12 mouse cellular contexts compared by ENCODE assay signal in the genomic region with DNA sequence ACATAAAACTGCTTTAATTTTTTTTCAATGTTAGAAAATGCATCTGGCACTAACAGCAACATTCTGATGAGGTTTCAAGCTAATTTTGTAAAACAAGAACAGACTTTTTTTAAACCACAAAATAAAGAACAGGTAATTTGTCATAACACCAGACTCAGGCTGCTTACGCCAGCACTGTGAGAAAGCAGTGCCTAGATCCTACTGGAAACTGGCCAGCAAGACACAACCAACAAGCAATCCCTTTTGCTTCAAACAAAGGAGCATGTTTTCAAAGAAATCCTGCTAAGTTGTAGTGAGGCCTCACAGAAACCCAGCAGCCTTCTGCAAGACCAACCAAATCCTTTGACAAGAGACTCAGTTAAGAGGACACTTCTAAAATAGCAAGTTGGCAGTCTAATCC.
A peak's percentile ranks its signal among the peaks of the same experiment; 100 is the strongest.
DNase-seq lines count a peak whose midpoint lies in the region; ATAC-seq and TF ChIP-seq lines count a peak whose summit lies in the region.
"Had no signal": no experiment of that assay in that cellular context is flagged by ENCODE, and none has a peak within 500 bp of the region (broad histone marks: within the 10 kb centered on the region; RNA-seq: fewer than 3 reads in every experiment).

No protein-coding gene starts in this region.

- H3K4me3 ChIP-seq in embryonic facial prominence, embryonic 13.5 days: no peak overlapping the region
- no peak overlapping the region for H3K4me3 ChIP-seq in embryonic facial prominence, embryonic 10.5 days
- no peak overlapping the region for H3K4me3 ChIP-seq in hindbrain, embryonic 15.5 days
- H3K4me3 ChIP-seq in hindbrain, embryonic 14.5 days (replicated peaks; ENCODE audit: low read length): no peak overlapping the region
- no peak overlapping the region for H3K4me3 ChIP-seq in midbrain, embryonic 14.5 days (replicated peaks; ENCODE audit: low read depth, low read length)
- H3K4me3 ChIP-seq in midbrain, embryonic 10.5 days: no peak overlapping the region
- H3K4me3 ChIP-seq in midbrain, postnatal 0 days (ENCODE audit: low read depth, low read length): no peak overlapping the region
- H3K4me3 ChIP-seq: liver, embryonic 15.5 days had no signal

- H3K27me3 ChIP-seq in embryonic facial prominence, embryonic 13.5 days: no peaks in the 10 kb centered on the region
- H3K27me3 ChIP-seq in embryonic facial prominence, embryonic 10.5 days (replicated peaks; ENCODE audit: low read depth, poor library complexity, severe bottlenecking): no peaks in the 10 kb centered on the region
- no peaks in the 10 kb centered on the region for H3K27me3 ChIP-seq in hindbrain, embryonic 15.5 days
- no peaks in the 10 kb centered on the region for H3K27me3 ChIP-seq in hindbrain, embryonic 14.5 days (ENCODE audit: control insufficient read depth, insufficient read depth, low read length)
- H3K27me3 ChIP-seq in midbrain, embryonic 14.5 days (ENCODE audit: control insufficient read depth, insufficient read depth, low read length): no peaks in the 10 kb centered on the region
- H3K27me3 ChIP-seq in midbrain, embryonic 10.5 days (ENCODE audit: low read depth, poor library complexity, severe bottlenecking): no peaks in the 10 kb centered on the region
- H3K27me3 ChIP-seq in midbrain, postnatal 0 days (ENCODE audit: insufficient read depth, low read length): no peaks in the 10 kb centered on the region
- H3K27me3 ChIP-seq: liver, embryonic 15.5 days had no signal

- 46% methylated on average over 1 of the region's 1 CpGs for WGBS in embryonic facial prominence, embryonic 13.5 days
- 91% methylated on average over 1 of the region's 1 CpGs for WGBS in embryonic facial prominence, embryonic 10.5 days
- 50% methylated on average over 1 of the region's 1 CpGs for WGBS in hindbrain, embryonic 15.5 days
- 68% methylated on average over 1 of the region's 1 CpGs for WGBS in hindbrain, embryonic 14.5 days
- 62% methylated on average over 1 of the region's 1 CpGs for WGBS in midbrain, embryonic 14.5 days
- 86% methylated on average over 1 of the region's 1 CpGs for WGBS in midbrain, embryonic 10.5 days
- 58% methylated on average over 1 of the region's 1 CpGs for whole genome bisulfite sequencing in midbrain, postnatal 0 days

- no peak overlapping the region; the same call in 1 of the 2 replicates for H3K9ac ChIP-seq in embryonic facial prominence, embryonic 13.5 days
- no peak overlapping the region for H3K9ac ChIP-seq in hindbrain, embryonic 15.5 days
- H3K9ac ChIP-seq in hindbrain, embryonic 14.5 days: no peak overlapping the region
- no peak overlapping the region; the same call in 1 of the 2 replicates for H3K9ac ChIP-seq in midbrain, embryonic 14.5 days (replicated peaks; ENCODE audit: low read length)
- H3K9ac ChIP-seq in midbrain, postnatal 0 days (replicated peaks; ENCODE audit: low read length, poor library complexity, severe bottlenecking): no peak overlapping the region
- H3K9ac ChIP-seq: liver, embryonic 15.5 days had no signal

- H3K9me3 ChIP-seq in embryonic facial prominence, embryonic 13.5 days: peaks cover 9% of the 10 kb centered on the region
- H3K9me3 ChIP-seq in embryonic facial prominence, embryonic 10.5 days: no peaks in the 10 kb centered on the region
- H3K9me3 ChIP-seq in hindbrain, embryonic 15.5 days: no peaks in the 10 kb centered on the region
- H3K9me3 ChIP-seq in hindbrain, embryonic 14.5 days (ENCODE audit: control insufficient read depth, low read length): no peaks in the 10 kb centered on the region
- no peaks in the 10 kb centered on the region for H3K9me3 ChIP-seq in midbrain, embryonic 14.5 days (ENCODE audit: control insufficient read depth, low read length)
- H3K9me3 ChIP-seq in midbrain, embryonic 10.5 days (replicated peaks): no peaks in the 10 kb centered on the region
- no peaks in the 10 kb centered on the region for H3K9me3 ChIP-seq in midbrain, postnatal 0 days (ENCODE audit: low read length)
- H3K9me3 ChIP-seq: liver, embryonic 15.5 days had no signal

- DNase-seq in embryonic facial prominence, embryonic 10.5 days (ENCODE audit: low spot score): no peak
- DNase-seq in hindbrain, embryonic 14.5 days (ENCODE audit: low spot score): no peak
- peak; percentile 47 for DNase-seq in midbrain, embryonic 14.5 days
- no peak for DNase-seq in midbrain, embryonic 10.5 days (ENCODE audit: low spot score)
- peak; percentile 61 for DNase-seq in midbrain, postnatal 0 days (ENCODE audit: low spot score)
- DNase-seq in kidney, postnatal 10 days: no peak
- DNase-seq: adrenal gland, postnatal 14 days; gastrocnemius, postnatal 10 days; kidney, adult 11 months had no signal

- peak overlapping the region; percentile 75 for H3K27ac ChIP-seq in embryonic facial prominence, embryonic 13.5 days
- no peak overlapping the region for H3K27ac ChIP-seq in embryonic facial prominence, embryonic 10.5 days (replicated peaks)
- peak overlapping the region; percentile 62 for H3K27ac ChIP-seq in hindbrain, embryonic 15.5 days (replicated peaks)
- H3K27ac ChIP-seq in hindbrain, embryonic 14.5 days: no peak overlapping the region
- H3K27ac ChIP-seq in midbrain, embryonic 14.5 days (replicated peaks; ENCODE audit: low read depth, low read length): no peak overlapping the region
- no peak overlapping the region for H3K27ac ChIP-seq in midbrain, embryonic 10.5 days (replicated peaks)
- H3K27ac ChIP-seq in midbrain, postnatal 0 days (ENCODE audit: low read depth, low read length): no peak overlapping the region
- H3K27ac ChIP-seq: liver, embryonic 15.5 days had no signal

- peaks cover 26% of the 10 kb centered on the region for H3K4me1 ChIP-seq in embryonic facial prominence, embryonic 13.5 days
- 0 out of 2 replicates have a peak, but pooled peaks cover under 1% of the 10 kb centered on the region for H3K4me1 ChIP-seq in embryonic facial prominence, embryonic 10.5 days
- H3K4me1 ChIP-seq in hindbrain, embryonic 15.5 days (replicated peaks): peaks cover 14% of the 10 kb centered on the region
- no peaks in the 10 kb centered on the region for H3K4me1 ChIP-seq in hindbrain, embryonic 14.5 days (replicated peaks; ENCODE audit: control insufficient read depth, insufficient read depth, low read length)
- no peaks in the 10 kb centered on the region for H3K4me1 ChIP-seq in midbrain, embryonic 14.5 days (ENCODE audit: control insufficient read depth, insufficient read depth, low read length)
- 0 out of 2 replicates have a peak, but pooled peaks cover 6% of the 10 kb centered on the region for H3K4me1 ChIP-seq in midbrain, embryonic 10.5 days
- H3K4me1 ChIP-seq in midbrain, postnatal 0 days (ENCODE audit: insufficient read depth, low read length): no peaks in the 10 kb centered on the region

- ATAC-seq in embryonic facial prominence, embryonic 13.5 days (ENCODE audit: insufficient number of reproducible peaks, insufficient read depth, low FRiP score, low TSS enrichment, low read depth): no peak
- ATAC-seq in hindbrain, embryonic 15.5 days (ENCODE audit: low FRiP score, low read depth): no peak
- ATAC-seq in hindbrain, embryonic 14.5 days (ENCODE audit: low FRiP score): no peak
- ATAC-seq in midbrain, embryonic 14.5 days (ENCODE audit: low FRiP score, low TSS enrichment): no peak
- ATAC-seq in midbrain, postnatal 0 days (ENCODE audit: low FRiP score): no peak

- H3K36me3 ChIP-seq in embryonic facial prominence, embryonic 13.5 days: peaks cover 8% of the 10 kb centered on the region
- 0 out of 2 replicates have a peak, but pooled peaks cover 4% of the 10 kb centered on the region for H3K36me3 ChIP-seq in embryonic facial prominence, embryonic 10.5 days (replicated peaks)
- H3K36me3 ChIP-seq in hindbrain, embryonic 15.5 days: 0 out of 2 replicates have a peak, but pooled peaks cover 5% of the 10 kb centered on the region
- no peaks in the 10 kb centered on the region for H3K36me3 ChIP-seq in hindbrain, embryonic 14.5 days (replicated peaks; ENCODE audit: control insufficient read depth, insufficient read depth)
- no peaks in the 10 kb centered on the region for H3K36me3 ChIP-seq in midbrain, embryonic 14.5 days (ENCODE audit: control insufficient read depth, insufficient read depth, low read length)
- no peaks in the 10 kb centered on the region for H3K36me3 ChIP-seq in midbrain, embryonic 10.5 days
- H3K36me3 ChIP-seq in midbrain, postnatal 0 days (ENCODE audit: insufficient read depth, low read length): no peaks in the 10 kb centered on the region

- no peak overlapping the region for H3K4me2 ChIP-seq in embryonic facial prominence, embryonic 13.5 days
- no peak overlapping the region for H3K4me2 ChIP-seq in hindbrain, embryonic 15.5 days
- no peak overlapping the region for H3K4me2 ChIP-seq in hindbrain, embryonic 14.5 days (replicated peaks)
- no peak overlapping the region for H3K4me2 ChIP-seq in midbrain, embryonic 14.5 days (ENCODE audit: low read length)
- H3K4me2 ChIP-seq in midbrain, postnatal 0 days (ENCODE audit: low read depth, low read length, poor library complexity, severe bottlenecking): no peak overlapping the region
- H3K4me2 ChIP-seq: liver, embryonic 15.5 days had no signal

- TF ChIP-seq CTCF in midbrain, postnatal 0 days (IDR thresholded peaks at IDR 0.05): no peak

Comparison
In these comparisons a context has a peak if more than half of its experiments do, and no peak if none do; other contexts are left out.
1. H3K27ac ChIP-seq: peak in embryonic facial prominence, embryonic 13.5 days (single experiment) and hindbrain, embryonic 15.5 days (single experiment); none in embryonic facial prominence, embryonic 10.5 days (single experiment), hindbrain, embryonic 14.5 days (single experiment), midbrain, embryonic 14.5 days (single experiment), midbrain, embryonic 10.5 days (single experiment) and midbrain, postnatal 0 days (single experiment).
2. DNase-seq: peak in midbrain, embryonic 14.5 days (single experiment) and midbrain, postnatal 0 days (single experiment); none in embryonic facial prominence, embryonic 10.5 days (single experiment), hindbrain, embryonic 14.5 days (single experiment), midbrain, embryonic 10.5 days (single experiment) and kidney, postnatal 10 days (single experiment).